Mouse (Mus musculus) lung, postnatal 0 days (tissue): Measurements from ENCODE around the gene Gm20388.

Experiments
- CTCF ChIP-seq: IDR thresholded peaks from 2 replicates; pipeline ENCODE4 v1.5.1; 2016; ENCODE audit warnings: antibody characterized with exemption, mild to moderate bottlenecking
- EP300 ChIP-seq: IDR thresholded peaks from 2 replicates; pipeline ENCODE4 v1.6.1; 2016; ENCODE audit warnings: antibody characterized with exemption, mild to moderate bottlenecking, control low read depth

DNA sequence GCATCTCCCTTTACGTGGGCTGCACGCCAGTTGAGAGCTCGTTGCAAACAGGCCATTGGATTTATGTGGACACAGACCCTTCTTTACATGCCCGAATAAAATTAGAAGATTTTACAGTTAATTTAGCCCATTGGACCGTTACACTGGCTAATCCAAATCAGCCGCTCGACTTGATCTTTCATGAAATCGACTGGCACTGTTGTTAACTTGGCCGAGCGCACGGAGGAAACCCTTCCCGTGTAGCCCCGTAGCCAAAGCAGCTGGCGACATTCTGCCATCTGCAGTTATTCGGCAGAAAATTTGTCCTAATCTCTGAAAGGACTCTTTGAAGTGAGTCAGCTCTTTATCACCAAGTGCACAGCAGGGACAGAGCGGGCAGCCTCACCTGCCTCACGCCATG lies 1379.9 kb downstream of the Gm20388 start:
- no peak for TF ChIP-seq CTCF
- TF ChIP-seq EP300: no peak
